Mouse (Mus musculus) MN1 (cell line): ENCODE results near the gene Prg4.

Experiments used
- DNase-seq: peaks from one replicate; pipeline ENCODE4 v3.0.0-alpha.2; 2016; ENCODE audit warnings: low spot score

The Prg4 gene

GRCm38 (mm10) chr1:150404555-150404954, 61.4 kb downstream of the Prg4 start:
- DNase-seq: no peak

- DNase-seq: no peak
Measured at GRCm38 (mm10) chr1:150403914-150404313, 62.1 kb downstream of the Prg4 start.
